Mouse (Mus musculus) limb, embryonic 10.5 days (tissue): ENCODE data around the gene L1cam. TPM values are rescaled to one million over a fixed set of nuclear protein-coding genes. Genes with fewer than 3 reads are reported as not detected.

Source experiments
- DNase-seq: peaks from one replicate; pipeline ENCODE4 v3.0.0-alpha.2; 2017; ENCODE audit warnings: low spot score
- H3K27ac ChIP-seq: fragments of 300-500 bp; sonication (generic); 2 replicates; pipeline ENCODE4 v1.5.1; 2016; ENCODE audit warnings: mild to moderate bottlenecking
- H3K27me3 ChIP-seq: fragments of 300-500 bp; sonication (generic); 2 replicates; pipeline ENCODE4 v1.6.1; 2016; ENCODE audit warnings: low read depth, mild to moderate bottlenecking; ENCODE audit not compliant: poor library complexity, severe bottlenecking
- H3K36me3 ChIP-seq: fragments of 300-500 bp; sonication (generic); 2 replicates; pipeline ENCODE4 v1.6.1; 2016; ENCODE audit warnings: mild to moderate bottlenecking, moderate library complexity
- H3K4me1 ChIP-seq: fragments of 300-500 bp; sonication (generic); 2 replicates; pipeline ENCODE4 v1.6.1; 2016
- H3K4me3 ChIP-seq: fragments of 300-500 bp; sonication (generic); 2 replicates; pipeline ENCODE4 v1.5.1; 2016; ENCODE audit warnings: mild to moderate bottlenecking, moderate library complexity
- H3K9me3 ChIP-seq: fragments of 300-500 bp; sonication (generic); replicated peaks from 2 replicates; pipeline ENCODE4 v1.6.1; 2016; ENCODE audit warnings: mild to moderate bottlenecking
- WGBS: fragments of 180-500 bp; shearing (Covaris S2); methylation state at CpG from one replicate; pipeline ENCODE4 v1.1.7; 2016; 5-methylcytosine and 5-hydroxymethylcytosine counted together
- polyA plus RNA-seq: library from polyadenylated mRNA; unstranded; fragments of >200 nt; fragmentation: Nextera tagmentation; extraction: Ambion mirVana; gene quantifications from 2 replicates; pipeline ENCODE4 v1.2.1, GENCODE M21; 2016

Gene L1cam
- polyA plus RNA-seq, 1 experiment from 2014 or later = 1.7 TPM

DNA sequence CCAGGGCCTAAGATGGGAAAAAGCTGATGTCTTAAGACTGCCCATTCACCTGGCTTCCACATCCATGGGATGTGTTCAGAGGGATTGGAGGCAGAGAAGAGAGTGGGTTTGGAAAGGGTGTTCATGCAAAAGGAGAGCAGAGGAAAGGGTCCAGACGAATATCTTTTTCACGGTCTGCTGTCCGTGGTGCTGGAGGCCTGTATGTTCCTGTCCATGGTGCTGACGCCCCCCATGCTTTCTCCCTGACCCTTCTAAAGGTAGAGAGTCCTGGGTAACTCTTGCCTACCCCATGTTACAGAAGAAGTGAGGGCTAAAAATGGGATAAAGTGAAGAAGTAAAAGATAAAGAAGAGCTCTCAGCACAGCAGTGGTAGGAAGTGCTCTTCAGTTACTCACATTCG, 26.6 kb downstream of the L1cam start:
- Histone ChIP-seq H3K27me3 (peaks cover 36% of the 10 kb centered on the region; the same call in 1 of the 2 replicates), H3K9me3 (no peaks in the 10 kb centered on the region), H3K4me3 (no peak overlapping the region), H3K4me1 (0 out of 2 replicates have a peak, but pooled peaks cover 6% of the 10 kb centered on the region), H3K36me3 (no peaks in the 10 kb centered on the region), H3K27ac (no peak overlapping the region)
- DNase-seq = peak; percentile 72
- 12% methylated on average over 5 of the region's 5 CpGs for WGBS

DNA sequence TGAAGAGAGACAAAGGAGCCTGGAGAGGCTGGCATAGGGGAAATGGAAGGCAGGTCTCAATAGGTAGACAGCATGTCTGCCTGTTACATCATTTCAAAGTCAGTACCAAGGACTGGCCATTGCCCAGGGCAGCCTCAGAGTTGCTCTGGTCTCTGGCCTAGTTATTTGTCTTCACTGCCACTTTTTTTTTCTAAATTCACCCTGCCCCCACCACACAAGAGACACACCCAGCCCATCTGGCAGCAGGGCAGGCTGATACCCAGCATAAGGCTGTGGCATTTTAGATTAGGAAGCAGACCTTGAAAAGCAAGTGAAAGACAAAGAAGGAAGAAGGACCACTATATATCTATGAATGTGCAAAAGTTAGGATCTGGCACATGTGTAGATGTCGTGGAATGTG, 28.1 kb downstream of the L1cam start:
- no peaks in the 10 kb centered on the region for H3K9me3 ChIP-seq
- H3K4me1 ChIP-seq = 0 out of 2 replicates have a peak, but pooled peaks cover 6% of the 10 kb centered on the region
- no peak overlapping the region for H3K4me3 ChIP-seq
- WGBS = 90% methylated on average over 1 of the region's 1 CpGs
- no peaks in the 10 kb centered on the region for H3K36me3 ChIP-seq
- no peak for DNase-seq
- H3K27ac ChIP-seq = no peak overlapping the region
- peaks cover 34% of the 10 kb centered on the region; the same call in 1 of the 2 replicates for H3K27me3 ChIP-seq

DNA sequence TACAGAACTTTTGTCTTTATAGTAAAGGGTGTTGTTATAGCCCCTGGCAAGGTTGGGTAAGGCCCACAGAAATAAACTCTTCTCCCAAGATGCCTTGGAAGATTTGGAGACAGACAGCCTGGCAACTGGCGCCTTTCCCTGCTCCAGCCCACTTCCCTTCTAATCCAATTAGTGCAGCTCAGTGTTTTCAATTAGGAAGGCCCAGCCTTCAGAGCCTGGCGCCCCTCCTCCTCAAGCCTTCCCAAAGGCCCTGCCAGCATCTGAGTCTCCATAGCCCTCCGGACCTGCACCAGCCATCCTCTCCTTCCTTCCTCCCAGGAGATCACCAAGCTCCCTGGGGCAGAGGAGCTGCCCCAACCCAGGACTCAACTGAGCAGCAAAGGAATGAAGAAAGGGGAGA, 28.6 kb downstream of the L1cam start:
- no peak overlapping the region for H3K27ac ChIP-seq

DNA sequence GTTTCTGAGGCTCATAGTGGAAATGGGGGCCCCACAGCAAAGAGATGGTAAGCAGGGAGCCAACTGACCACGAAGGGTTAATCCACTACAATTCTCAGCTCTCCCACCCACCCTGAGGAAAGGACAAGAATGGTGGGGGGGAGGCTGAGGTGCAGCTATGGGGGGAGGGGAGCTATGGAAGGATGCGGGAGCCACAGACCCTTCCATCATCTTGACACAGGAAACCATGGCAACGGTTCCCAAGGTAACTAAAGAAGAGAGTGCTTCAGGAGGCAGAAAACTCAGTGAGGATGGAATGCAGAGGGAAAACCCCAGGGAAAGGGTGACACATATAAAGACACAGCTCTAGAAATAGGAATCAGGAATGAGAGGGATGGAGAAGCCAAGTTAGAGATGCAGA, 31.2 kb downstream of the L1cam start:
- Histone ChIP-seq H3K4me1 (0 out of 2 replicates have a peak, but pooled peaks cover 6% of the 10 kb centered on the region), H3K4me3 (no peak overlapping the region), H3K27me3 (peaks cover 46% of the 10 kb centered on the region), H3K36me3 (no peaks in the 10 kb centered on the region), H3K27ac (no peak overlapping the region), H3K9me3 (no peaks in the 10 kb centered on the region)
- no peak for DNase-seq
- 56% methylated on average over 3 of the region's 3 CpGs for WGBS

More for the DNA sequence above, 28.6 kb downstream of the L1cam start:
- Histone ChIP-seq H3K4me3 (no peak overlapping the region), H3K36me3 (no peaks in the 10 kb centered on the region), H3K27me3 (peaks cover 33% of the 10 kb centered on the region), H3K9me3 (no peaks in the 10 kb centered on the region), H3K4me1 (0 out of 2 replicates have a peak, but pooled peaks cover 6% of the 10 kb centered on the region)
- WGBS = 19% methylated on average over 3 of the region's 3 CpGs
- DNase-seq = no peak

DNA sequence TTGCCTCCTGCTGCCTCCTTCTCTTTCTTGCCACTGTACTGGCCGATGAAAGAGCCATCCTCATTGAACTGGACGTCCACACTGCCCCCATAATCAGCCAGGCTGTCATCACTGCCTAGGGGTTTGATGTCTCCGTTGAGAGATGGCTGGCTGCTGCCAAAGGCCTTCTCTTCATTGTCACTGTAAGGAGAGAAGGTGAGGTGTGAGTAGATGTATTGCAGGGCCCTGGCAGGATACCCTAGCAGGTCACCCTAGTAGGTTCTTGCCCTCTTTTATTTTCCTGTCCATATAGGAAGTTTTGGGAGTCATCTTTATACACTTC, 40.9 kb downstream of the L1cam start:
- Histone ChIP-seq H3K4me1 (no peaks in the 10 kb centered on the region), H3K9me3 (no peaks in the 10 kb centered on the region), H3K27me3 (peaks cover 47% of the 10 kb centered on the region), H3K27ac (no peak overlapping the region), H3K36me3 (no peaks in the 10 kb centered on the region), H3K4me3 (no peak overlapping the region)
- WGBS = 73% methylated on average over 3 of the region's 3 CpGs
- no peak for DNase-seq

DNA sequence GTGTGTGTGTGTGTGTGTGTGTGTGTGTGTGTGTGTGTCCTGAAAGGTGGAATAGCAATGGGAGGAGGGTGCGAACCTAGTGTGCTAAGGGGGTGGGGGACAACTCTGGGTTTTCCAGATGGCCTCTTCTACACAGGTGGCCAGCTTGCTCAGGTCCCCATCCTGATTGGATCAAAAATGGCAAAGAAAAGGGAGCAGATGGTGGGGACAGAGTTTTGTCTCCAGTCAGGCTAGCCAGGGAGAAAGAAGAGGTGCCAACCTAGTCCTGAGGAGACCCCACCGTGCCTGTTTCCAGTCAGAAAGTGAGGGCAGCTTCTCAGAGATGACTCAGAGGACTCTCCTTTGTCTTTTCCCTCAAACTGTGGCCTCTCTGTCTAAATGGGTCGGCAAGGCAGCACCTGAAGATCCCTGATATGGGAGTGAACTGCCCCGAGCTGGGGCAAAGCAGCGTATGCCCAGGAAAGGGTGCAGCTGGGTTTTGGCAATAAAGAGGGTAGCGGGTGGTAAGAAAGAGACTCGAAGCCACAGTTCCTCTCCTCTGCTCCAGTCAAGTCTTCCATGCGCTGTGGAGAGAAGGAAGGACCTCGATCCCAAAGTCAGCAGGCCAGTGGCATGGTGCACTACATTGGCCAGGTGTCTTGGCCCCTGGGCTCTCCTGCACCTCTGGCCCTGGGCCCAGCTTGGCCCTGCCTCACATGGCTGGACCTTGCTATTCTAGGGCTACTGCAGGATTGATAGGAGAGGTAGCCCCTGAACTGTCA, 41.4 kb downstream of the L1cam start:
- WGBS = 82% methylated on average over 9 of the region's 9 CpGs
- Histone ChIP-seq H3K4me3 (no peak overlapping the region), H3K27ac (no peak overlapping the region), H3K27me3 (peaks cover 42% of the 10 kb centered on the region), H3K4me1 (no peaks in the 10 kb centered on the region), H3K9me3 (no peaks in the 10 kb centered on the region), H3K36me3 (no peaks in the 10 kb centered on the region)
- DNase-seq = no peak

DNA sequence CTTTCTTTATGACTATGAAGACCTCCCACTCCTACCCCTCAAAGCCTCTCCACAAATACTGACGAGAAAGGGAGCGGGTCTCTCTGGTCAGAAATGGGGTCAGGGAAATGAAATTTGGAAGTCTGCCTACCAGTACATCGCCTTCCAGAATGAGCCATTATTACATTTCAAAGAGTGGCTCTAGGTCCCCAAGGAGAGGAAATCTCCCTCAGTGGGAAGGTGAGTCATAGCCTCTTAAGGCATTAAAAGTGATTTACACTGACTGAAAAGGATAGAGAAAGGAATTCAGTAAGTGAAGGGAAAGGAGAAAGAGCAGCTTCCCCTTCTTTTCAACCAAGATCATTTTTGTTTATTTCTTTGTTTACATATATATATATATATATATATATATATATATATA, 59.2 kb downstream of the L1cam start:
- no peak for DNase-seq
- 85% methylated on average over 3 of the region's 3 CpGs for WGBS
- H3K27me3 ChIP-seq = peaks cover 16% of the 10 kb centered on the region
- H3K9me3 ChIP-seq = no peaks in the 10 kb centered on the region
- no peaks in the 10 kb centered on the region for H3K4me1 ChIP-seq
- no peak overlapping the region for H3K27ac ChIP-seq
- H3K36me3 ChIP-seq = no peaks in the 10 kb centered on the region
- H3K4me3 ChIP-seq = no peak overlapping the region

DNA sequence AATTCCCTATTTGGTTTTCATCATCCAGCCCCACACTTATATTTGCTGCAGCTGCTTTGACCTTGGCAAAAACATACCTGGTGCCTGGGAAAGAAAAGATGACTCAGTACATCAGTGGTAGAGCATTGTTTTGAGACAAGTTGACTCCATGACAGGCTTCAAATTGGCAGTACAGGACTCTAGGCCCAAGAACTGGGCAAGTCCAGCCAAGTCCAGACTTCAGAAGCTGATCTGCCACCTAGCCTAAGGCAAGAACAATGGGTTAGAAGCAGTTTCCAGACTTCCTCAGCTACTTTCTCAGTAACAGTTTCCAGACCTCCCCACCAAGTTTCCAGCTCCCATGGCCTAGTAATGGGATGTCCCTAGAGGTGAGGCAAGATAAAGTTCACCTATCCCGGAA, 60.2 kb downstream of the L1cam start:
- WGBS = 93% methylated on average over 1 of the region's 1 CpGs
- no peak for DNase-seq
- no peaks in the 10 kb centered on the region for H3K36me3 ChIP-seq
- H3K27me3 ChIP-seq = peaks cover 16% of the 10 kb centered on the region
- no peak overlapping the region for H3K4me3 ChIP-seq
- no peak overlapping the region for H3K27ac ChIP-seq
- H3K4me1 ChIP-seq = no peaks in the 10 kb centered on the region
- no peaks in the 10 kb centered on the region for H3K9me3 ChIP-seq

DNA sequence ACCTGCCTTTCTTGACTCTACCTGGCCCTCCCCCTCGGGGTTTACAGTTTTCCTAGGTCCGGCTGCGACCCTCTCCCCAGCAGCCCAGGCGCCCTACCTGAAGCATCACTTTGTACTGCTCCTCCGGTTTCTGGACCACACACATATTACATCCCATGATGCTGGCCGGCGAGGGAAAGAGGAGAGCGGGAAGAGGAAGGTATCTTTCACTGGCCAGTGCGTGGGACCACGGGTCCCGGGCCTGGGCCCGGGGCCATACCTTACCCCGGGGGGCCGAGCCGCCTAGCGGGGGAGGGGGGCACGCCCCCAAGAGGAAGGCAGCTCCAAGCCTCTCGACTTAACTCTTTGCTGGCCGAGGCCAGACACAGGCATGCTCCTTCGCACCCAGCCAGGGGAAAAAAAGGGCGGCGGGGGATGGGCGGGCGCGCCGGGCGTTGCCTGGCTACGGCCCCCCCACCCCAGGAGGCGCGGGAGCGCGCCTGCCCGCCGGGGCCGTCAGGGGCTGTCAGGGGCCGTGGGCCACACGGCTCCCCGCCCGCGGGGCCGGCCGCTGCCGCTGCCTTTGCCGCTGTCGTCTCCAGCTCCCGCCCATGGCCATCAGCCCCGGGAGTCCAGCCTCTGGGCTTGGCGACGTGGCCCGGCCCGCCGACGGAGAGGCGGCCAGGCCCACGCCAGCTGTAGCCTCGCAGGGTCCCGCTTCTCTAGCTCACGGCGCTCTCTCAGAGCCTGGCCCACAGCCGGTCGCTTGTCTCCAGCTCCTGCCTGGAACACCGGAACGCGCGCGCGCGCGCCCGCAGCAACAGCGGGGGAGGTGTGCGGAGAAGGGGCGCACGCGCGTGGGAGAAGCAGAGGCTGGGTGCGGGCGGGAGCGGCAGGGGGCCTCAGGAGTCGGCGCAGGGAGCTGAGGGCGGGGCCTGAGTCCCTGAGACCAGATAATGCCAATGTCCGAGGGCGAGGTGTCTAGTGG, 71.4 kb downstream of the L1cam start, which contains the start of gene Pdzd4:
TSS of gene Pdzd4 (minus strand) at position 785 of the 967 bp plus-strand sequence.
- WGBS = 9% methylated on average over 82 of the region's 84 CpGs
- peak within 1 kb of the TSS; percentile 82 for H3K27ac ChIP-seq

DNA sequence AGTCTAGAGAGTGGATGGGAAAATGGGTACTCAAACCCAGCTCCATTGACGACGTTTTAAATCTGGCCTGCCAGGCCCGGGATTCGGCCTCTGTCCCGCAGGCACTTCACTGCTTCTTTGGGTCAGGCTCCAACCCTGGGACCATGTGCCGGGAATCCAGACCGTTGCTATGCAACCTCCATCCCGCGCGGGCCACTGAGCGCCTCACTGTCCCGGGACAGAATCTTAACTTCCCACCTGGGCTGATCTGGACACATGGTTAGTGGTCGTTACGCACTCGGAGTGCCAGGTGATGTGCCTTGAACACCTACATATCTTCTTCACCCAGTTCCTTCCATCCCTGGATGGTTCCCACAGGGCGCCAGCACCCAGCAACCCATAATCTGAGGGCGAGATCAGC, 72.2 kb downstream of the L1cam start:
- Histone ChIP-seq H3K27me3 (peaks cover 64% of the 10 kb centered on the region), H3K9me3 (no peaks in the 10 kb centered on the region), H3K27ac (no peak overlapping the region), H3K36me3 (no peaks in the 10 kb centered on the region), H3K4me1 (peaks cover 7% of the 10 kb centered on the region), H3K4me3 (peak overlapping the region; percentile 66)
- 12% methylated on average over 17 of the region's 17 CpGs for WGBS
- peak; percentile 44 for DNase-seq

More for the DNA sequence above, 71.4 kb downstream of the L1cam start, which contains the start of gene Pdzd4:
- Histone ChIP-seq H3K27me3 (peaks cover 58% of the 10 kb centered on the region), H3K9me3 (no peaks in the 10 kb centered on the region), H3K4me3 (peak within 1 kb of the TSS; percentile 66), H3K36me3 (no peaks in the 10 kb centered on the region), H3K4me1 (peaks cover 7% of the 10 kb centered on the region)
- DNase-seq = peak; percentile 59

DNA sequence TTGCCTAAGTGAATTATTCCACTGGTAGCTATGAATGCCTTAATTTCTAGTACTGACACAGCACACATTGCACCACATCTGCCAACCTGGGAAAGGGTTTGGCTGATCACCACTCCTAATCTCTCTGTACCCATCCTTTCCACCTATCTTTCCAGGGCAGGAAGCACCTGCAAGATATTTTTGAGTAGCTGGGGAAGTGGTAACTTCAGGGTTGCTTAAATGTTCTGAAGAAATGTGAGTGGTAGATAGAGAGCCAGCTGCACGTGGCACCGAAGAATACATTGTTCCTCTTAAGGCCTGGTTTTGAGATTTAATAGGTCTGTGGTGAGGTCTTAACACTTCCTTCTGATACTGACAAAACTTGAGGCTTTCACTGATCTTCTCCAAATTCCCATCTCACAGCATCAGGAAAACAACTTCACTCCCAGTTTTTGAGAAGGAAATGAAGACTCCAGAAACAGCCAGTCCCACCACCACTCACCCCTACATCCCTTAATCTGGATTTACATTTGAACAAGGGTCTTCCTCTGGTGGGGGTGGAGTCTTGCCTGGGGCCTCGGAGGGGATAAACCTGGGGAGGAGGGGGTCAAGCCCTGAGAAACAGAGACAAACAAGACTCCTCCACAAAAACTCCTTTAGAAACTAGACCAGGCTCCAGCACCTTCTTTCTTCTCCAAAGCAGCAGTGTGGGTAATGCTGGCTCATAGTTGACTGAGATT, 79.2 kb downstream of the L1cam start:
- Histone ChIP-seq H3K4me3 (no peak overlapping the region), H3K9me3 (no peaks in the 10 kb centered on the region), H3K27me3 (peaks cover 64% of the 10 kb centered on the region), H3K27ac (no peak overlapping the region), H3K4me1 (no peaks in the 10 kb centered on the region), H3K36me3 (no peaks in the 10 kb centered on the region)
- no peak for DNase-seq
- 66% methylated on average over 3 of the region's 3 CpGs for whole genome bisulfite sequencing

DNA sequence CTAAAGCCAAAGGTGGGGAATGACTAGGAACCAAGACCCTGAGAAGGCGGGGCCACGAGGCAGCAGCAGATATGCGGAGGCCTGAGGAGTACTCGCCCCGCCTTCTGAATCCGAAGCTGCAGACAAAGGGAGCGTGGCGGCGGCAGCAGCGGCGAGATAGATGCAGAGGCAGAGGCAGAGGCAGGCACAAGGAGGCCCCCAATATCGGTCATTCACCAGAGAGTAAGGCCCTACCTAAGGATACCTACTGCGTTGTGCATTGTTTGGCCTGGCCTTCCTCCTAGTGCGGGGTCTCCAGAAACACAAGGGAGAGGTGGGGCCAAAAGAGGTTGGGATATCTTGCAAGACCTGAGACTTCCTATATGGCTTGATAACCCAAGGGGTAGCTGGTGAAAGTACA, 80.8 kb downstream of the L1cam start:
- Histone ChIP-seq H3K9me3 (no peaks in the 10 kb centered on the region), H3K4me3 (peak overlapping the region; percentile 47), H3K4me1 (no peaks in the 10 kb centered on the region), H3K27ac (peak overlapping the region; percentile 83), H3K36me3 (no peaks in the 10 kb centered on the region), H3K27me3 (peaks cover 62% of the 10 kb centered on the region)
- 10% methylated on average over 14 of the region's 14 CpGs for WGBS
- peak; percentile 56 for DNase-seq
